Mouse (Mus musculus) layer of hippocampus, adult 6 months (tissue): ENCODE results near the gene Prpf40a. TPM values are rescaled to one million over a fixed set of nuclear protein-coding genes. Genes with fewer than 3 reads are reported as not detected.

ENCODE experiments used
- long read RNA-seq, 2 experiments: library from polyadenylated mRNA; unstranded; transcript quantifications; one replicate each; pipeline ENCODE4 v2.0.0; 2019 to 2020
- polyA plus RNA-seq: library from polyadenylated mRNA; unstranded; fragments of <200 nt; fragmentation: Nextera tagmentation; gene quantifications from 2 replicates; pipeline ENCODE4 v1.2.3, GENCODE M21; 2021

Prpf40a gene
- polyA plus RNA-seq: 47.3 and 48.3 TPM in 2 replicates
- long read RNA-seq, experiment 1, partial matches to known transcripts: 10 of 25 reads
- long read RNA-seq, experiment 1, other reads (novel, unspliced or antisense): 15 of 25 reads
- long read RNA-seq, experiment 2, partial matches to known transcripts: 6 of 16 reads
- long read RNA-seq, experiment 2, other reads (novel, unspliced or antisense): 10 of 16 reads

GRCm38 (mm10) chr2:53190684-53191511 is at the start of gene Prpf40a:
TSS of gene Prpf40a (minus strand) at chr2:53191284.

GRCm38 (mm10) chr2:53191523-53192220 is 588 bp upstream of the Prpf40a start, which contains the start of gene Arl6ip6:
TSS of gene Arl6ip6 (plus strand) at chr2:53191726.

Other genes starting within 250 kb of the Prpf40a start
- gene Arl6ip6, start 442 bp upstream of the Prpf40a start, polyA plus RNA-seq: 8.6 and 8.9 TPM in 2 replicates